Mouse (Mus musculus): ENCODE data around the gene Sco1.

The Sco1 gene

GRCm38 (mm10) chr11:67044959-67045358 lies 7.5 kb upstream of the Sco1 start:
- DNase-seq, result no peak

- DNase-seq, result no peak
These were observed 5.3 kb upstream of the Sco1 start for GRCm38 (mm10) chr11:67047199-67047598.

- DNase-seq, result no peak
These were observed 4.0 kb upstream of the Sco1 start for GRCm38 (mm10) chr11:67048496-67048895.

- no peak for DNase-seq
These were observed 3.2 kb upstream of the Sco1 start for GRCm38 (mm10) chr11:67049256-67049655.

GRCm38 (mm10) chr11:67051676-67052320 lies 672 bp upstream of the Sco1 start:
- no peak for DNase-seq

GRCm38 (mm10) chr11:67054754-67055365 lies 2.4 kb downstream of the Sco1 start:
- DNase-seq, result no peak

GRCm38 (mm10) chr11:67061311-67061710 lies 8.8 kb downstream of the Sco1 start:
- DNase-seq, result no peak

GRCm38 (mm10) chr11:67062726-67063125 lies 10.3 kb downstream of the Sco1 start:
- no peak for DNase-seq

GRCm38 (mm10) chr11:67067741-67068140 lies 15.3 kb downstream of the Sco1 start:
- DNase-seq, result no peak

- DNase-seq, result no peak
These were observed 20.2 kb downstream of the Sco1 start for GRCm38 (mm10) chr11:67072615-67073130.

GRCm38 (mm10) chr11:67075036-67075435 lies 22.6 kb downstream of the Sco1 start:
- no peak for DNase-seq

GRCm38 (mm10) chr11:67076781-67077180 lies 24.3 kb downstream of the Sco1 start:
- no peak for DNase-seq

GRCm38 (mm10) chr11:67077435-67077834 lies 25.0 kb downstream of the Sco1 start:
- no peak for DNase-seq

- DNase-seq, result no peak
These were observed 25.5 kb downstream of the Sco1 start, which contains the start of gene Myh3 for GRCm38 (mm10) chr11:67078000-67078399. Myh3 (plus strand) TSS chr11:67078300.

GRCm38 (mm10) chr11:67078888-67079287 lies 26.4 kb downstream of the Sco1 start:
- no peak for DNase-seq

- DNase-seq, result no peak
These were observed 27.3 kb downstream of the Sco1 start for GRCm38 (mm10) chr11:67079740-67080139.

GRCm38 (mm10) chr11:67080168-67080567 lies 27.7 kb downstream of the Sco1 start:
- DNase-seq, result peak; percentile 72

GRCm38 (mm10) chr11:67081125-67081649 lies 28.7 kb downstream of the Sco1 start:
- peak; percentile 38 for DNase-seq

- no peak for DNase-seq
These were observed 29.7 kb downstream of the Sco1 start for GRCm38 (mm10) chr11:67082188-67082587.

GRCm38 (mm10) chr11:67082793-67083192 lies 30.3 kb downstream of the Sco1 start:
- no peak for DNase-seq

- no peak for DNase-seq
These were observed 30.8 kb downstream of the Sco1 start for GRCm38 (mm10) chr11:67083239-67083638.

GRCm38 (mm10) chr11:67083712-67084340 lies 31.4 kb downstream of the Sco1 start:
- no peak for DNase-seq

GRCm38 (mm10) chr11:67085489-67085888 lies 33.0 kb downstream of the Sco1 start:
- peak; percentile 82 for DNase-seq
